Mouse (Mus musculus) embryonic fibroblast, embryonic 13.5 days (primary cell): ENCODE data around the gene Slc7a15.

ENCODE experiments used
- CTCF ChIP-seq: IDR thresholded peaks from 2 replicates; pipeline ENCODE4 v1.5.1; 2011; ENCODE audit warnings: mild to moderate bottlenecking, control low read depth, low read length, moderate library complexity, borderline replicate concordance; ENCODE audit not compliant: insufficient read depth
- POLR2A ChIP-seq: IDR thresholded peaks from 2 replicates; pipeline ENCODE4 v1.6.1; 2011; ENCODE audit warnings: low read depth, mild to moderate bottlenecking, control low read depth, low read length, moderate library complexity

- TF ChIP-seq CTCF, result no peak
- no peak for TF ChIP-seq POLR2A
Observed at GRCm38 (mm10) chr12:8631691-8632090, 32.8 kb upstream of the Slc7a15 start.
